Mouse (Mus musculus) lung, embryonic 14.5 days (tissue): ENCODE measurements at regions not wholly inside any gene's neighbourhood (a gene's known extent, or its start where the extent isn't known, plus 50 kb on each side); places are given as distances from the start of the nearest gene placed in this dataset.
"Not testable (repeated sequence)": the region's sequence is repeated elsewhere in the genome, so short reads cannot be mapped to it uniquely, and the experiment has no call there.

Experiments used
- ATAC-seq: fragments of 200-750 bp; cut with Nextera tagmentation; 2 replicates; pipeline ENCODE4 v1.8.0; 2017; ENCODE audit warnings: mild to moderate bottlenecking, moderate TSS enrichment, moderate library complexity; ENCODE audit not compliant: insufficient read depth
- DNase-seq: peaks from one replicate; pipeline ENCODE4 v3.0.0-alpha.2; 2015
- H3K27ac ChIP-seq: fragments of 300-500 bp; sonication (generic); 2 replicates; pipeline ENCODE4 v1.5.1; 2014; ENCODE audit warnings: low read depth, mild to moderate bottlenecking, moderate library complexity
- H3K27me3 ChIP-seq: fragments of 300-500 bp; sonication (generic); 2 replicates; pipeline ENCODE4 v1.6.1; 2014; ENCODE audit warnings: low read length, control low read depth; ENCODE audit not compliant: insufficient read depth
- H3K36me3 ChIP-seq: fragments of 300-500 bp; sonication (generic); 2 replicates; pipeline ENCODE4 v1.6.1; 2014; ENCODE audit warnings: control low read depth; ENCODE audit not compliant: insufficient read depth
- H3K4me1 ChIP-seq: fragments of 300-500 bp; sonication (generic); 2 replicates; pipeline ENCODE4 v1.6.1; 2014; ENCODE audit warnings: antibody characterized with exemption, control low read depth; ENCODE audit not compliant: insufficient read depth
- H3K4me2 ChIP-seq: fragments of 300-500 bp; sonication (generic); 2 replicates; pipeline ENCODE4 v1.6.1; 2014; ENCODE audit warnings: mild to moderate bottlenecking
- H3K4me3 ChIP-seq: fragments of 300-500 bp; sonication (generic); 2 replicates; pipeline ENCODE4 v1.5.1; 2014; ENCODE audit warnings: low read depth, low read length
- H3K9ac ChIP-seq: fragments of 300-500 bp; sonication (generic); 2 replicates; pipeline ENCODE4 v1.6.1; 2014
- H3K9me3 ChIP-seq: fragments of 300-500 bp; sonication (generic); 2 replicates; pipeline ENCODE4 v1.6.1; 2016; ENCODE audit warnings: low read depth, low read length, control low read depth
- CTCF ChIP-seq: IDR thresholded peaks from 2 replicates; pipeline ENCODE4 v1.5.1; 2016; ENCODE audit warnings: antibody characterized with exemption, low read depth
- WGBS: fragments of 180-500 bp; shearing (Covaris S2); extraction: QIAGEN DNeasy Blood & Tissue Kit; methylation state at CpG from one replicate; pipeline ENCODE4 v1.1.7; 2014; 5-methylcytosine and 5-hydroxymethylcytosine counted together

DNA sequence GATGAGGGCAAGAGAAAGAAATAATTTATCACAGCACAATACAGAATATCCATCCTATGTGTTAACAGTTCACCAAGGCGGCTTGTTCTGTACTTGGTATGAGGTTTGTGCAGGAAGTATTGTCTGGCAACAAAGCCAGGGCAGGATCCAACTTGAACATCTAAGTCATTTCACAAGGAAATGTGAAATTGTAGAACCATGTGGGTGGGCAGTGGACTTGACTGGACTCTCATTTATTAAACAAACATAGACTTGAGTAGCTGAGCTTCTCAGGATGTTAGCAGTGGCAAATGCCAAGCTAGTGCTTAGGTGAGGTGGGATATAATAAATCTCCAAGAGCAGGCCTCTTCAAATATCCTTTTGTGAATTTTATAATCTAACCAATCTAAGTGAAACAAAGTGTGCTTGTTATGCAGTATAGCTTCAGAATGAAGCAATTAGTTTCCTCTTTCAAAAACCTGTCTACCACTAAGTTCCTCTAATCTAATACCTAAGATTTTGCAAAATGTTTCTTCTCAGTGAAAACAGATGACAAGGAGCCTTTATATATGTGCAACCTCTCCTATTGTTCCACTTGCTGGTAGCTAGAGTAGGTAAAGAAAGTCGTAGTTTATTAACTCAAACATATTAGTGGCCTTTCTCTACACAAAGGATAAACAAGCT, 694.4 kb downstream of the Crisp4 start:
- H3K4me3 ChIP-seq: no peak overlapping the region
- ATAC-seq (no peak), DNase-seq (no peak)
- H3K4me1 ChIP-seq: no peaks in the 10 kb centered on the region
- WGBS: 69% methylated on average over 2 of the region's 2 CpGs
- H3K9ac ChIP-seq: no peak overlapping the region
- no peaks in the 10 kb centered on the region for H3K36me3 ChIP-seq
- no peak for TF ChIP-seq CTCF
- H3K9me3 ChIP-seq: no peaks in the 10 kb centered on the region
- no peaks in the 10 kb centered on the region for H3K27me3 ChIP-seq
- no peak overlapping the region for H3K4me2 ChIP-seq
- no peak overlapping the region for H3K27ac ChIP-seq

DNA sequence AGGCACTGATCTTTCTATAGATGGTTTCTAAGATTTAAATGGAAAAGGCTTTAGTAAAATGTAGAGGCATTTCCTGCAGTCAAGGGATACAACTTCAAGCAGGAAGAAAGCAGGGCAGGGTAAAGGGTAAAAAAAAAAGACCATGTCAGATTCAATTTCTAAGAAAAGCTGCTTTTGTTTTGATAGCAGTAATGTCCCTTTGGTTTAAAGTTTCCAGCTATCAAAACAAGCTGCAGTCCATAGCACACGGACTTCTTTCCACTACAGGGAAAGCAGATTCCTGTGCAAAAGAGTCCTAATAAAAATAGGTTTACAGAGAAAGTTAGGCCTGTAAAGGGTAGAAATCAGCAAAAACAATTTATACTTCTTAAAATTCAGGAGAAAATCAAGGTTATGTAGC, 695.0 kb downstream of the Crisp4 start:
- ATAC-seq: no peak
- H3K27me3 ChIP-seq: no peaks in the 10 kb centered on the region
- H3K4me3 ChIP-seq: no peak overlapping the region
- H3K27ac ChIP-seq: no peak overlapping the region
- no peak overlapping the region for H3K9ac ChIP-seq
- WGBS: 35% methylated on average over 1 of the region's 1 CpGs
- no peaks in the 10 kb centered on the region for H3K36me3 ChIP-seq
- H3K9me3 ChIP-seq: no peaks in the 10 kb centered on the region
- no peak for DNase-seq
- no peak for TF ChIP-seq CTCF
- no peaks in the 10 kb centered on the region for H3K4me1 ChIP-seq
- no peak overlapping the region for H3K4me2 ChIP-seq

DNA sequence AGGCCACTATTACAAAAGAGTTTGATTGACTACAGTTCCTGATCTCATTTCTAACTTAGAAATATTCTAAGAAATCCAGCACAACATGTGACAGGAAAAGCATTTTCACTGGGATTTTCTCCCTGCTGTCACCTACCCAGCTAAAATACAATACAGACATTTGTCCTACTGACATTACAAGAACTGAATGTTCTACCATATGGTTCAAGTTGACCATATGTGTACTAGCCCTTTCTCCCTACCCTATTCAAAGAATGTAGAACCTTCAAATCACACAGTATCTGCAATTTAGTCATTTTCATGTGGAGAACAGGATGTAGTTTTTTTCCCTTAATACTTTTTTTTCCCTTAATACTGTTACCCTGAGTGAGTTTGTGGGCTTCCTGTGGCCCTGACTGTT, 695.4 kb downstream of the Crisp4 start:
- Histone ChIP-seq H3K36me3 (no peaks in the 10 kb centered on the region), H3K9me3 (no peaks in the 10 kb centered on the region), H3K4me2 (no peak overlapping the region), H3K27ac (no peak overlapping the region), H3K9ac (no peak overlapping the region), H3K27me3 (no peaks in the 10 kb centered on the region), H3K4me1 (no peaks in the 10 kb centered on the region), H3K4me3 (no peak overlapping the region)
- no peak for TF ChIP-seq CTCF
- ATAC-seq (no peak), DNase-seq (no peak)

DNA sequence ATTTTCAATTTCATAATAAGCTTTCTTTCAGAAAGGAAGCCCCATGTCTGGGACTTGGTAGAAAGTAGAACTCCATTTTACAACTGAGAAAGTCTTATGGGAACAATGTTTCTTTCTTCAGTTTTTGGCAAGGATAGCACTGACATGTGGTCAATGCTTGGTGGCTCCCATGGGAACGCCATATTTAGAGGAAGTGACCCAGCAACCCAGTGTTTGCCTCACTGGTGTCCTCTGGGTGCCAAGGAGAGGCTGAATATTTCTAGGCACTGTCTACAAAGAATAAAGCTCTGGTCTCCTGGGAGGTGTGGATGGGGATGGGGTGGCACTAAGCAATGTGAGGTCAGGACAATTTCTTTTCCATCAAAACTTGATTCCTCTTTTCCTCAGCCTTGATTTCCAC, 696.4 kb downstream of the Crisp4 start:
- DNase-seq (no peak), ATAC-seq (no peak)
- Histone ChIP-seq H3K4me3 (no peak overlapping the region), H3K36me3 (no peaks in the 10 kb centered on the region), H3K27me3 (no peaks in the 10 kb centered on the region), H3K4me2 (no peak overlapping the region), H3K9ac (no peak overlapping the region), H3K27ac (no peak overlapping the region), H3K9me3 (no peaks in the 10 kb centered on the region), H3K4me1 (no peaks in the 10 kb centered on the region)
- no peak for TF ChIP-seq CTCF
- WGBS: 90% methylated on average over 1 of the region's 1 CpGs

DNA sequence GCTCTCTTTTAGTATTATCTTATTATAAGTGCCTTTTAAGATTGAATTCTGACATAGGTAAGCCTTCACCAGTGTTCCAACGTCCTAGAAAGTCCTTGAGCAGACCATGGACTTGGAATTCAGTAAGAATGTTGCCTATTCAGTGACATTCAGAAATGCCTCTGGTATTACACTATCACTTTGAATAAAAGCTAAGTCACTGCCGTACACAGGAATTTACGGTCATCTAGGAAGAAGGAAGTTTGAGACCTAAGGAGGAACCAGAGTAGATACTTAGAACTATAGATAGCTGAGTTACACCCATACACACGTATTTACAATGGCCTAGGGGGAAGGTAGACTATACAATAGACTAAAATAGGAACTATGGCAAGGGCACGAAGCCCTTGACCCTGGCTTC, 711.6 kb downstream of the Crisp4 start:
- not testable (repeated sequence) for H3K4me2 ChIP-seq, H3K4me3 ChIP-seq, DNase-seq, H3K4me1 ChIP-seq, H3K27ac ChIP-seq, H3K9ac ChIP-seq, H3K27me3 ChIP-seq, H3K9me3 ChIP-seq, H3K36me3 ChIP-seq, ATAC-seq
- 72% methylated on average over 5 of the region's 5 CpGs for WGBS

DNA sequence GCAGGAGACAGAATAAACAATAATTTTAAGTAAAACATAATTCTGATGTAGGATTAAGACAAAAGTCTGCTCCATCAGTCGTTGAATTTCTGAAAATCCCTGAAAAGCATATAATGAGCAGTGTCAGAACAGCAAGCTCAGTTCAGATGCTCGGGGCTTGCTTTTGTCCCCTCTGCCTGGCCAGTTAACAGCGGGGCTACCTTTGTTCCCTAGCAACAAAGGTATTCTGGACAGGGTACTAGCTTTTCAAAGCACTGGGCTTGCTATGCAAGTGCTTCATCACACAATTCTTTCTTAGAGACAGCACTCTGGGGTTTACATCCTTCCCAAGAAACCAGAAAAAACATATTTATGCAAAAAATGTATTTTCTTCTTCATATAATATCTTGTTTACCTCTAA, 729.7 kb downstream of the Crisp4 start:
- Histone ChIP-seq H3K4me1 (no peaks in the 10 kb centered on the region), H3K9ac (no peak overlapping the region), H3K9me3 (no peaks in the 10 kb centered on the region), H3K36me3 (no peaks in the 10 kb centered on the region), H3K4me2 (no peak overlapping the region), H3K27ac (no peak overlapping the region), H3K27me3 (no peaks in the 10 kb centered on the region), H3K4me3 (no peak overlapping the region)
- DNase-seq (no peak), ATAC-seq (no peak)
- WGBS: 50% methylated on average over 3 of the region's 3 CpGs
- TF ChIP-seq CTCF: no peak

DNA sequence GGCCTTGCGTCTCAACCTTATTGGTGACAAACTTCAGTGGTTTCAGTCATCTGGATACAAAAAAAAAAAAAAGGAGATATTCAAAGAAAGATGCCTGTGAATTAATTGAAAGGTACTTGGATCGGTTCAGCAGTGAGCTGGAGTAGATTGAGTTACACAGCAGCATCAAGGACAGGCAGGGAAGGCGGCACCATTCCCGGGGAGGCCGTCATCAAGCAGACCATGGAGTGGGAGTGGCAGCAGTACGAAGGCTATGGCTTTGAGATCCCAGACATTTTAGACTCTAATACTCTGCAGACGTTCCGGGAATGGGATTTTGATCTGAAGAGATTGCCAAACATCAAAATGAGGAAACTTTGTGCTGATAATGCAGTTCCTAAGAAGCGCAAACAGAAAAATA, 750.8 kb downstream of the Crisp4 start:
- Histone ChIP-seq H3K4me1 (no peaks in the 10 kb centered on the region), H3K36me3 (no peaks in the 10 kb centered on the region), H3K27ac (no peak overlapping the region), H3K9me3 (no peaks in the 10 kb centered on the region), H3K9ac (no peak overlapping the region), H3K27me3 (no peaks in the 10 kb centered on the region), H3K4me3 (no peak overlapping the region), H3K4me2 (no peak overlapping the region)
- WGBS: 75% methylated on average over 9 of the region's 9 CpGs
- DNase-seq (no peak), ATAC-seq (no peak)
- TF ChIP-seq CTCF: no peak
